Mouse (Mus musculus) inflammation-experienced regulatory T-cells, adult 16 weeks (primary cell): Measurements from ENCODE around the gene Eral1. TPM values are rescaled to one million over a fixed set of nuclear protein-coding genes. Genes with fewer than 3 reads are reported as not detected.

ENCODE experiments used
- polyA plus RNA-seq: library from polyadenylated mRNA; unstranded; fragments of 100-300 nt; shearing (Covaris generic); gene quantifications from one replicate; pipeline ENCODE4 v1.2.1, GENCODE M21; 2017

The Eral1 gene
- polyA plus RNA-seq, result 40.5 TPM

GRCm38 (mm10) chr11:78079961-78080921 is at the start of gene Eral1:
Gene Eral1, minus strand, starts transcription at chr11:78080383.

DNA sequence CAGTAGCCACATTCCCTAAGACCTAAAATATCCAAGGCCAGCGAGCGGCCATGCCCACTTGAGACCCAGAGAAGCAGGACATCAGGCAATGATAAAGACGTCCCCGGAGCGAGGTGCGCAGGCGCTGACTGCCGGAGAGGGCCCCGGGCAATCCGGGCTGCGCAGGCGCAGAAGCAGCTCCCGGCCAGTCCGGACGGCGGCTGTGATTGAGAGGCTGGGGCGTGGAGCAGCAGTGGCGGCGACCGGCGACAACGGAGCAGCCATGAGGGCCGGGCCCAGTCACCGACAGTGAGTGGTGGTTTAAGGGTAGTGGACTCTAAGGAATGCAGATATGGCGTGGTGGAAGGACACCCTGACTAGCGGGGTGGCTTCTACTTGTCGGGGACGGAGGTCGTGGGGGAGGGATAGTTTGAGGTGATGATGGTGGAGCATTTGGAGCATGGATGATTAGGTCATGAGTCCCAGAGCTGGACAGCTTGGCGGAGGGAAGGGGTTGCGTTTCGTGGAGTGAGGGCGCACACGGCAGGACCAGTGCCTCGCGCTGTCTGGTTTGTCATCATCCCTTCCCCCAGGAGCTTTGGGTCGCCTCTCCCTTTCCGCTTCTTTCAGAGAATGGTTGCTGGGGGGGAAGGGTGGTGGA is 14.4 kb upstream of the Eral1 start, which contains the start of gene Fam222b:
Gene Fam222b, plus strand, starts transcription at position 157 of the 640 bp plus-strand sequence.

GRCm38 (mm10) chr11:78037831-78038752 is 42.1 kb downstream of the Eral1 start, which contains the start of gene Flot2:
Gene Flot2, plus strand, starts transcription at chr11:78037931.

DNA sequence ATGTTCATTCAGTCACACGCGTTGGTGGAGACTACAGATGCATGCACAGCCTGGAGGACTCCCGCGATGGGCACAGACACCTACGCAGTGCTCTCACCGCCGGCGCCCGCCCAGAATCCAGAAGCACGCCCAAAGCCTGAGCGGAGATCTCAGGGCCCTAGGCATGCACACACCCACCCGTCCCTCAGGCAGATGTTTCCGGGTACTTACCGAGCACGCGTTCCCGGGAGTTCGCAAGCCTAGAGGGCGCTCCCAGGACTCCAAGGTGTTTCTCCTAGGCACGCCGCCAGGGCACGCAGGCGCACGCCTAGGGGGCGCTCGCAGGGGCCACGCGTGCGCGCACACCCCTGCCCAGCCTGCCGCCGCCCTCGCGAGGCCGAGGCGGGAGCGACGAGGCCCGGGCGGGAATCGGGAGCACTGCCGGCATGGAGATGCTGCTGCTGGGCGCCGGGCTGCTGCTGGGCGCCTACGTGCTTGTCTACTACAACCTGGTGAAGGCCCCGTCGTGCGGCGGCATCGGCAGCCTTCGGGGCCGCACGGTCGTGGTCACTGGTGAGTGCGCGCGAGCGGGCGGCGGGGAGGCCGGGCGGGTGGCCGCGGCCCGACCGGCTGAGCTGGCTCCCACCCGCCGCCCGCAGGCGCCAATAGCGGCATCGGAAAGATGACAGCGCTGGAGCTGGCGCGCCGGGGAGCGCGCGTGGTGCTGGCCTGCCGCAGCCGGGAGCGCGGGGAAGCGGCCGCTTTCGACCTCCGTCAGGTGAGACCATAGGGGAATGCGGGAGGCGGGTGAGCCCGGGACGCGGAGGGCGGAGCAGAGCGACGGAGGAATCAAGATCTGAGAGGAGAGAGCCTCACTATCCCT is 48.0 kb downstream of the Eral1 start, which contains the start of gene Dhrs13:
Gene Dhrs13, plus strand, starts transcription at position 334 of the 862 bp plus-strand sequence.

Other genes starting within 250 kb of the Eral1 start
- gene Pipox, start 186.3 kb downstream of the Eral1 start, polyA plus RNA-seq, result 1.8 TPM
- not detected for gene Sez6, start 149.6 kb downstream of the Eral1 start, polyA plus RNA-seq
- 29.9 TPM for gene Phf12, start 97.6 kb downstream of the Eral1 start, polyA plus RNA-seq
- 1.5 TPM for gene Dhrs13, start 48.1 kb downstream of the Eral1 start, polyA plus RNA-seq
- 34.0 TPM for gene Flot2, start 42.5 kb downstream of the Eral1 start, polyA plus RNA-seq
- 28.8 TPM for gene Fam222b, start 14.3 kb upstream of the Eral1 start, polyA plus RNA-seq
- 6.3 TPM for gene Traf4, start 85.2 kb upstream of the Eral1 start, polyA plus RNA-seq
- 14.2 TPM for gene Nek8, start 96.3 kb upstream of the Eral1 start, polyA plus RNA-seq
- gene Tlcd1, start 96.3 kb upstream of the Eral1 start, polyA plus RNA-seq, result 4.6 TPM
- 1,229 TPM for gene Rpl23a, start 103.2 kb upstream of the Eral1 start, polyA plus RNA-seq
- 0.80 TPM for gene Rab34, start 108.0 kb upstream of the Eral1 start, polyA plus RNA-seq
- gene Proca1, start 113.0 kb upstream of the Eral1 start, polyA plus RNA-seq, result 0.82 TPM
- gene Sdf2, start 165.4 kb upstream of the Eral1 start, polyA plus RNA-seq, result 100 TPM
- 62.3 TPM for gene Supt6, start 165.6 kb upstream of the Eral1 start, polyA plus RNA-seq
- 91.3 TPM for gene 2610507B11Rik, start 181.4 kb upstream of the Eral1 start, polyA plus RNA-seq
- gene BC030499, start 210.5 kb upstream of the Eral1 start, polyA plus RNA-seq, result 0.30 TPM
- 2.6 TPM for gene Spag5, start 221.1 kb upstream of the Eral1 start, polyA plus RNA-seq
- 13.5 TPM for gene Aldoc, start 242.6 kb upstream of the Eral1 start, polyA plus RNA-seq
- 148 TPM for gene Pigs, start 248.0 kb upstream of the Eral1 start, polyA plus RNA-seq